Mouse (Mus musculus): ENCODE results near the gene Gm49366. TPM values are rescaled to one million over a fixed set of nuclear protein-coding genes. Genes with fewer than 3 reads are reported as not detected.
"Not testable (repeated sequence)": the region's sequence is repeated elsewhere in the genome, so short reads cannot be mapped to it uniquely, and the experiment has no call there.

Gm49366 gene
- polyA plus RNA-seq (2012; fragmentation: generic; extraction: Trizol): not detected
- long read RNA-seq, experiment 1: 0 reads
- long read RNA-seq, experiment 2: 0 reads

GRCm38 (mm10) chr12:84038691-84039111 is at the start of gene Gm49366:
Gene Gm49366, plus strand, starts transcription at chr12:84038935.
- not testable (repeated sequence) for H3K27me3 ChIP-seq (ENCODE audit: control insufficient read depth, insufficient read depth, insufficient read length); H3K79me3 ChIP-seq (ENCODE audit: low read depth); H3K36me3 ChIP-seq (ENCODE audit: control insufficient read depth, insufficient read depth); H3K4me3 ChIP-seq (ENCODE audit: insufficient read depth, poor library complexity, severe bottlenecking); H3K79me2 ChIP-seq (ENCODE audit: control insufficient read depth, insufficient read depth); H3ac ChIP-seq (ENCODE audit: control insufficient read depth, insufficient read length, low read depth)

- TF ChIP-seq FOSL1 (IDR thresholded peaks at IDR 0.05; ENCODE audit: insufficient read depth, low read length, poor library complexity, severe bottlenecking) (no peak), CTCF (IDR thresholded peaks at IDR 0.05; ENCODE audit: control insufficient read depth, insufficient read depth, insufficient read length) (no peak), USF1 (IDR thresholded peaks at IDR 0.05; ENCODE audit: low read depth) (no peak), MYOG (IDR thresholded peaks at IDR 0.05; ENCODE audit: control insufficient read depth, extremely low read depth, insufficient read length) (no peak), MAX (IDR thresholded peaks at IDR 0.05) (no peak), CEBPB (IDR thresholded peaks at IDR 0.05; ENCODE audit: low read depth) (no peak), MYOD1 (IDR thresholded peaks at IDR 0.05; ENCODE audit: control insufficient read depth, insufficient read length, low read depth) (no peak)
- no peak overlapping the region for H3K4me3 ChIP-seq (ENCODE audit: insufficient read depth, poor library complexity, severe bottlenecking)
These were observed 49.4 kb upstream of the Gm49366 start for GRCm38 (mm10) chr12:83989378-83989777.

GRCm38 (mm10) chr12:83997221-83997620 is 41.5 kb upstream of the Gm49366 start:
- Histone ChIP-seq H3K79me3 (ENCODE audit: low read depth) (no peaks in the 10 kb centered on the region), H3ac (ENCODE audit: control insufficient read depth, insufficient read length, low read depth) (no peak overlapping the region), H3K36me3 (ENCODE audit: control insufficient read depth, insufficient read depth) (no peaks in the 10 kb centered on the region), H3K79me2 (ENCODE audit: control insufficient read depth, insufficient read depth) (no peaks in the 10 kb centered on the region), H3K4me3 (ENCODE audit: insufficient read depth, poor library complexity, severe bottlenecking) (no peak overlapping the region), H3K27me3 (ENCODE audit: control insufficient read depth, insufficient read depth, insufficient read length) (no peaks in the 10 kb centered on the region)
- TF ChIP-seq FOSL1 (IDR thresholded peaks at IDR 0.05; ENCODE audit: insufficient read depth, low read length, poor library complexity, severe bottlenecking) (no peak), USF1 (IDR thresholded peaks at IDR 0.05; ENCODE audit: low read depth) (no peak), CTCF (IDR thresholded peaks at IDR 0.05; ENCODE audit: control insufficient read depth, insufficient read depth, insufficient read length) (no peak), CEBPB (IDR thresholded peaks at IDR 0.05; ENCODE audit: low read depth) (no peak), MYOD1 (IDR thresholded peaks at IDR 0.05; ENCODE audit: control insufficient read depth, insufficient read length, low read depth) (no peak)

More at GRCm38 (mm10) chr12:83989378-83989777, 49.4 kb upstream of the Gm49366 start:
- Histone ChIP-seq H3K79me2 (ENCODE audit: control insufficient read depth, insufficient read depth) (no peaks in the 10 kb centered on the region), H3ac (ENCODE audit: control insufficient read depth, insufficient read length, low read depth) (no peak overlapping the region), H3K36me3 (ENCODE audit: control insufficient read depth, insufficient read depth) (no peaks in the 10 kb centered on the region), H3K79me3 (ENCODE audit: low read depth) (no peaks in the 10 kb centered on the region), H3K27me3 (ENCODE audit: control insufficient read depth, insufficient read depth, insufficient read length) (no peaks in the 10 kb centered on the region)

GRCm38 (mm10) chr12:83998341-83999107 is 40.2 kb upstream of the Gm49366 start:
- Histone ChIP-seq H3K79me3 (ENCODE audit: low read depth) (no peaks in the 10 kb centered on the region), H3K36me3 (ENCODE audit: control insufficient read depth, insufficient read depth) (no peaks in the 10 kb centered on the region), H3ac (ENCODE audit: control insufficient read depth, insufficient read length, low read depth) (no peak overlapping the region), H3K27me3 (ENCODE audit: control insufficient read depth, insufficient read depth, insufficient read length) (no peaks in the 10 kb centered on the region), H3K79me2 (ENCODE audit: control insufficient read depth, insufficient read depth) (no peaks in the 10 kb centered on the region), H3K4me3 (ENCODE audit: insufficient read depth, poor library complexity, severe bottlenecking) (no peak overlapping the region)
- no peak for TF ChIP-seq MYOG (IDR thresholded peaks at IDR 0.05; ENCODE audit: control insufficient read depth, extremely low read depth, insufficient read length)
- TF ChIP-seq USF1 (IDR thresholded peaks at IDR 0.05; ENCODE audit: low read depth): no peak

GRCm38 (mm10) chr12:83999237-83999636 is 39.5 kb upstream of the Gm49366 start:
- not testable (repeated sequence) for H3ac ChIP-seq (ENCODE audit: control insufficient read depth, insufficient read length, low read depth); H3K79me2 ChIP-seq (ENCODE audit: control insufficient read depth, insufficient read depth); H3K79me3 ChIP-seq (ENCODE audit: low read depth); H3K36me3 ChIP-seq (ENCODE audit: control insufficient read depth, insufficient read depth); H3K27me3 ChIP-seq (ENCODE audit: control insufficient read depth, insufficient read depth, insufficient read length); H3K4me3 ChIP-seq (ENCODE audit: insufficient read depth, poor library complexity, severe bottlenecking)

GRCm38 (mm10) chr12:84000418-84000817 is 38.3 kb upstream of the Gm49366 start:
- H3K79me2 ChIP-seq (ENCODE audit: control insufficient read depth, insufficient read depth): no peaks in the 10 kb centered on the region
- H3ac ChIP-seq (ENCODE audit: control insufficient read depth, insufficient read length, low read depth): no peak overlapping the region
- no peaks in the 10 kb centered on the region for H3K27me3 ChIP-seq (ENCODE audit: control insufficient read depth, insufficient read depth, insufficient read length)
- no peaks in the 10 kb centered on the region for H3K79me3 ChIP-seq (ENCODE audit: low read depth)
- TF ChIP-seq MYOD1 (IDR thresholded peaks at IDR 0.05; ENCODE audit: control insufficient read depth, insufficient read length, low read depth) (no peak), MAX (IDR thresholded peaks at IDR 0.05) (no peak), USF1 (IDR thresholded peaks at IDR 0.05; ENCODE audit: low read depth) (no peak), FOSL1 (IDR thresholded peaks at IDR 0.05; ENCODE audit: insufficient read depth, low read length, poor library complexity, severe bottlenecking) (no peak), CTCF (IDR thresholded peaks at IDR 0.05; ENCODE audit: control insufficient read depth, insufficient read depth, insufficient read length) (no peak), MYOG (IDR thresholded peaks at IDR 0.05; ENCODE audit: control insufficient read depth, extremely low read depth, insufficient read length) (no peak), CEBPB (IDR thresholded peaks at IDR 0.05; ENCODE audit: low read depth) (no peak)
- H3K36me3 ChIP-seq (ENCODE audit: control insufficient read depth, insufficient read depth): no peaks in the 10 kb centered on the region
- H3K4me3 ChIP-seq (ENCODE audit: insufficient read depth, poor library complexity, severe bottlenecking): no peak overlapping the region
